Mouse (Mus musculus): ENCODE data around the gene Plce1. TPM values are rescaled to one million over a fixed set of nuclear protein-coding genes. Genes with fewer than 3 reads are reported as not detected.

Gene Plce1
- total and polyA plus RNA-seq, 3 experiments, result not detected

DNA sequence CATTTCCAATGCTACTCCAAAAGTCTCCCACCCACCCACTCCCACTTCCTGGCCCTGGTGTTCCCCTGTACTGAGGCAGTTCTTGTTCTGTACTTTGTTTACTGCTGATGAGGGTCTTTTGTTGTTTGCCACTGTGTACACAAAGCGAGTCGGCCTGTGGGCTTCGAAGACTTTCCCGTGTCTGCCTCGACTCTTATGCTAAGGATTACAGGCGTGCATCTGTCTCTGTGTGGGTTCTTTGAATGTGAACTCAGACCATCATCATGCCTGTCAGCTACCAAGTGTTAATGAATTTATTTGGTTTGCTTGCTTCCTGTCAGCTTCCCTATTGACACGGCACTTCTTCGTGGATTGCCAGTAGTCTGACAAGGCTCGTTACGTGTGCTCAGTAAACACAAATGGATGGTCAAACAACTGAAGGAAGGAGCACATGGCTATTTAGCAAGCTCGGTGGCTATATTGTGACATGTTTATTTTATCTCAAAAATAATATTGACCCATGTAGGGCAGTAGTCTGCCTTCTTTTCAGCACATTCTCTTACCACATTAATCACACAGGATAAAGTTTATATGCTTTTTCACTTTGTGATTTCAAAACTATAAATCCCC, 133.3 kb downstream of the Plce1 start:
- no peaks in the 10 kb centered on the region for H3K36me3 ChIP-seq (ENCODE audit: control insufficient read depth in 1 of 2, insufficient read depth in 2 of 2, low read length in 2 of 2)
- no peaks in the 10 kb centered on the region for H3K27me3 ChIP-seq (ENCODE audit: control insufficient read depth in 1 of 2, insufficient read depth in 2 of 2, low read length in 2 of 2)
- no peak overlapping the region for H3K9ac ChIP-seq (ENCODE audit: control insufficient read depth, low read depth, low read length, poor library complexity, severe bottlenecking)
- no peaks in the 10 kb centered on the region for H3K79me2 ChIP-seq (ENCODE audit: control insufficient read depth, insufficient read depth, low read length, poor library complexity)
- no peak for DNase-seq (ENCODE audit: low read depth, low spot score)
- H3K4me1 ChIP-seq (ENCODE audit: control insufficient read depth in 1 of 2, insufficient read depth in 2 of 2, low read length in 2 of 2), result no peaks in the 10 kb centered on the region
- no peak overlapping the region for H3K4me3 ChIP-seq (ENCODE audit: control insufficient read depth in 1 of 2, insufficient read depth in 1 of 2, low read depth in 2 of 2, low read length in 2 of 2)
- no peak for TF ChIP-seq RAD21 (IDR thresholded peaks at IDR 0.05; ENCODE audit: low read depth, low read length)
- H3K9me3 ChIP-seq (replicated peaks; ENCODE audit: insufficient read depth, low read length), result no peaks in the 10 kb centered on the region
- no peak overlapping the region for H3K27ac ChIP-seq (ENCODE audit: control insufficient read depth, low read depth, low read length)

DNA sequence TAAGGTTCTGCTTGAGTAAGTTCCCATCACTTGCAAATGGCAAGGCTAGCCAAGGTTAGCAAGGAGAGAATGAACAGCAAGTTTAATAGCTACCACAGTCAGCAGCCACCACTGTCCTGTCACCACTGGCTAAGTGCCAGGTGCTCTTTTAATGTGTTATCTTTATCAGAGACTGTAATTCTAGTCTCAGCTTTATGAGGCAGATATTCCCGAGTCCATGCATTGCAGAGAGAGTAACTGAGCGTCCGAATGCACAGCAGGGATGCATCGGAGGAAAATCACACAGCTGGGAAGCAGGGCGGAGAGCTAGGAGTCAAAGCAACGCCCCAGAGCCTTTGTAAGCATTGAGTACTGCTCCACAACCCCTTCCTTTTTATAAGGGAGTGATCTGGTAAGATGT, 134.4 kb downstream of the Plce1 start:
- Histone ChIP-seq H3K36me3 (ENCODE audit: control insufficient read depth in 1 of 2, insufficient read depth in 2 of 2, low read length in 2 of 2) (no peaks in the 10 kb centered on the region), H3K4me3 (ENCODE audit: control insufficient read depth in 1 of 2, insufficient read depth in 1 of 2, low read depth in 2 of 2, low read length in 2 of 2) (no peak overlapping the region), H3K27me3 (ENCODE audit: control insufficient read depth in 1 of 2, insufficient read depth in 2 of 2, low read length in 2 of 2) (no peaks in the 10 kb centered on the region), H3K79me2 (ENCODE audit: control insufficient read depth, insufficient read depth, low read length, poor library complexity) (no peaks in the 10 kb centered on the region), H3K9ac (ENCODE audit: control insufficient read depth, low read depth, low read length, poor library complexity, severe bottlenecking) (no peak overlapping the region), H3K27ac (ENCODE audit: control insufficient read depth, low read depth, low read length) (no peak overlapping the region), H3K9me3 (replicated peaks; ENCODE audit: insufficient read depth, low read length) (no peaks in the 10 kb centered on the region), H3K4me1 (ENCODE audit: control insufficient read depth in 1 of 2, insufficient read depth in 2 of 2, low read length in 2 of 2) (no peaks in the 10 kb centered on the region)
- TF ChIP-seq MXI1 (IDR thresholded peaks at IDR 0.05; ENCODE audit: low read depth, low read length) (no peak), CTCF (IDR thresholded peaks at IDR 0.05 in 2 of 3, conservative IDR thresholded peaks at IDR 0.05 in 1 of 3; ENCODE audit: control insufficient read depth in 1 of 3, insufficient read depth in 1 of 3, low read depth in 2 of 3, low read length in 3 of 3, poor library complexity in 1 of 3, severe bottlenecking in 1 of 3) (no peak), SIN3A (IDR thresholded peaks at IDR 0.05; ENCODE audit: low read length) (no peak), NRF1 (IDR thresholded peaks at IDR 0.05; ENCODE audit: insufficient read depth, low read depth, low read length, poor library complexity, severe bottlenecking) (no peak), KAT2A (conservative IDR thresholded peaks at IDR 0.05; ENCODE audit: low read depth, low read length) (no peak), CHD2 (IDR thresholded peaks at IDR 0.05; ENCODE audit: low read length) (no peak)
- DNase-seq (ENCODE audit: low read depth, low spot score), result peak; percentile 3

DNA sequence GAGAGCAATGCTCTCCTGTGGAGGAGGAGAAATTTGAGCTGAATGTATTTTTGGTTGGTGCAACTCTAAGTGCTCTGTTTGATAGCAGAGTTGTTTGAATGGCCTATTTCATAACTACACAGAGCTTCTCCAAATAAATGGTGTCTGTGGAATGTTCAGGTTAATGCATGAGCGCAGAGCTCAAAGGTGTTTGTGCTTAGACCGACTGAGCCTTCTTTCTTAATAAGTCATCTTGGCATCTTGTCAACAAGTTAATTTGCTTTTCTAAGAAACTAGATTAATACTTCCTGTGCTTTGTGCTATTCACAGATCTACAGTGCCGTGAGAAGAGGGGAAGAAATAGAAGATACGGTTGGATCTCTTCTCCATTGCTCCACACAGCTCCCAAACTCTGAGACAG, 139.2 kb downstream of the Plce1 start:
- no peaks in the 10 kb centered on the region for H3K4me1 ChIP-seq (ENCODE audit: control insufficient read depth in 1 of 2, insufficient read depth in 2 of 2, low read length in 2 of 2)
- no peaks in the 10 kb centered on the region; a peak in 1 of 4 replicates for H3K27me3 ChIP-seq (ENCODE audit: control insufficient read depth in 1 of 2, insufficient read depth in 2 of 2, low read length in 2 of 2)
- DNase-seq (ENCODE audit: low read depth, low spot score), result no peak
- H3K36me3 ChIP-seq (ENCODE audit: control insufficient read depth in 1 of 2, insufficient read depth in 2 of 2, low read length in 2 of 2), result no peaks in the 10 kb centered on the region
- H3K9me3 ChIP-seq (replicated peaks; ENCODE audit: insufficient read depth, low read length), result no peaks in the 10 kb centered on the region
- no peak overlapping the region for H3K4me3 ChIP-seq (ENCODE audit: control insufficient read depth in 1 of 2, insufficient read depth in 1 of 2, low read depth in 2 of 2, low read length in 2 of 2)
- no peak overlapping the region for H3K9ac ChIP-seq (ENCODE audit: control insufficient read depth, low read depth, low read length, poor library complexity, severe bottlenecking)
- no peaks in the 10 kb centered on the region for H3K79me2 ChIP-seq (ENCODE audit: control insufficient read depth, insufficient read depth, low read length, poor library complexity)
- no peak overlapping the region for H3K27ac ChIP-seq (ENCODE audit: control insufficient read depth, low read depth, low read length)
- TF ChIP-seq CHD1 (IDR thresholded peaks at IDR 0.05; ENCODE audit: low read depth, low read length) (no peak), NELFE (IDR thresholded peaks at IDR 0.05; ENCODE audit: low read depth, low read length) (no peak), POLR2AphosphoS2 (IDR thresholded peaks at IDR 0.05; ENCODE audit: low read length) (no peak)
